Mouse (Mus musculus) heart, adult 2 months (tissue): ENCODE results near the gene Slc16a9.

Experiments used
- CTCF ChIP-seq: fragments of 200-600 bp; IDR thresholded peaks from 2 replicates; pipeline ENCODE4 v1.8.1; 2022; ENCODE audit warnings: antibody characterized with exemption, mild to moderate bottlenecking, moderate library complexity
- POLR2A ChIP-seq: fragments of 200-500 bp; IDR thresholded peaks from 2 replicates; pipeline ENCODE4 v1.6.1; 2011; ENCODE audit warnings: mild to moderate bottlenecking, low read depth, low read length, control low read depth; ENCODE audit not compliant: insufficient read depth

DNA sequence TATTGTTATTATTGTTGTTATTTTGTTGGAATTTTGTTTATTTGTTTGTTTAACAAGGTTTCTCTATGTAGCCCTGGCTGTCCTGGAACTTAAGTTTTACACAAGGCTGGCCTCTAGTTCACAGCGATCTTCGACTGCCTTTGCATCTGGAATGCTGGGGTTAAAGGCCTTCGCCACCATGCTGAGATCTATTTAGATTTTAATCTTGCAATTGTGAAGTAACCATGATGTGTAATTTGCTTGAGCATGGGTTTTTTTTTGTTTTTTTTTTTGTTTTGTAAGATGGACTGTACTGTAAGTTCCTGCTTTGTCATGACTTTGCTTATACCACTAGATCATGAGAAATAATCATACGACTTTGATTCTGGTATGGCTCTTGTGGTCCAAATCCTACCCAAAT lies 16.0 kb downstream of the Slc16a9 start:
- TF ChIP-seq CTCF = no peak
- no peak for TF ChIP-seq POLR2A
